Mouse (Mus musculus): ENCODE measurements around the gene Utp14a. TPM values are rescaled to one million over a fixed set of nuclear protein-coding genes. Genes with fewer than 3 reads are reported as not detected.

Gene Utp14a
- polyA plus RNA-seq, 1 experiment from 2014 or later, result 17.2 TPM

DNA sequence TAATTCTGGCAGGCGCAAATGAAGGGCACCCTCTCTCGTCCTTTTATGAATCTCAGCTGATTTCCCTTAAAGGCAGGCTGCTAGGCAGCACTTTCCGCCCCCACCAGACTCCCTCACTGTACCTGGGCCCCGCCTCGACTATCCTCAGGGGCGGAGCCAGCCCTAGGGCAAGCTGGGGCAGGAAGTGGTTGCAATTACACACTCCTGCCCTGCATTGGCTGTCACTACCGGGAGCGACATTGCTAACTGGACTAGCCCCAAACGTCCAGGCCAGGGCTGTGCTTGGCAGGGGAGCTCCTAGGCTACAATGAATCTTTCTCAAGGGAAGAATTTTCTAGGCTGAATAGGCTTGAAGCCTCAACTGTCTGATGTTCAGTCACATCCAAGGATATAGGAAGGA is 61.5 kb downstream of the Utp14a start:
- ATAC-seq (ENCODE audit: low read depth) (0 out of 2 replicates have a peak, but pooled peaks have one; percentile 30), DNase-seq (ENCODE audit: low spot score) (peak; percentile 4)
- H3K4me3 ChIP-seq (ENCODE audit: low read depth, low read length), result no peak overlapping the region
- no peaks in the 10 kb centered on the region for H3K4me1 ChIP-seq (ENCODE audit: control insufficient read depth, insufficient read depth, low read length)
- no peaks in the 10 kb centered on the region for H3K36me3 ChIP-seq (ENCODE audit: control insufficient read depth, insufficient read depth, low read length)
- WGBS, result 15% methylated on average over 9 of the region's 9 CpGs
- no peaks in the 10 kb centered on the region for H3K9me3 ChIP-seq (ENCODE audit: control insufficient read depth, low read length)
- H3K9ac ChIP-seq (ENCODE audit: low read depth, low read length), result no peak overlapping the region
- no peak overlapping the region for H3K4me2 ChIP-seq (ENCODE audit: low read depth, low read length)
- no peak overlapping the region for H3K27ac ChIP-seq (replicated peaks; ENCODE audit: low read depth, low read length)
- peaks cover 11% of the 10 kb centered on the region for H3K27me3 ChIP-seq (replicated peaks; ENCODE audit: control insufficient read depth, insufficient read depth, low read length)

Other genes with a start within 250 kb of the Utp14a start
- 10.6 and 11.4 TPM in 2 replicates for gene Apln, start 222.0 kb upstream of the Utp14a start, polyA plus RNA-seq (2014; fragmentation: Nextera tagmentation; extraction: Ambion mirVana)
- gene Xpnpep2, start 148.1 kb upstream of the Utp14a start, polyA plus RNA-seq (2014; fragmentation: Nextera tagmentation; extraction: Ambion mirVana), result 4.6 and 5.8 TPM in 2 replicates
- 4.6 and 4.8 TPM in 2 replicates for gene Sash3, start 110.4 kb upstream of the Utp14a start, polyA plus RNA-seq (2014; fragmentation: Nextera tagmentation; extraction: Ambion mirVana)
- gene Zdhhc9, start 48.0 kb upstream of the Utp14a start, polyA plus RNA-seq (2014; fragmentation: Nextera tagmentation; extraction: Ambion mirVana), result 6.6 and 7.1 TPM in 2 replicates
- gene Bcorl1, start 84.5 kb downstream of the Utp14a start, polyA plus RNA-seq (2014; fragmentation: Nextera tagmentation; extraction: Ambion mirVana), result 6.7 and 7.0 TPM in 2 replicates
- 11.5 and 12.7 TPM in 2 replicates for gene Elf4, start 206.3 kb downstream of the Utp14a start, polyA plus RNA-seq (2014; fragmentation: Nextera tagmentation; extraction: Ambion mirVana)